Mouse (Mus musculus) E14TG2a.4 (cell line): Measurements from ENCODE around the gene Tgm2.
A peak's percentile ranks its signal among the peaks of the same experiment; 100 is the strongest.

Experiments
- H3K27me3 ChIP-seq: 2 replicates; pipeline ENCODE4 v1.6.1; 2014; ENCODE audit warnings: low read length, control low read depth; ENCODE audit not compliant: insufficient read depth
- H3K36me3 ChIP-seq: 2 replicates; pipeline ENCODE4 v1.6.1; 2014; ENCODE audit warnings: low read length, control low read depth; ENCODE audit not compliant: insufficient read depth
- H3K4me1 ChIP-seq: replicated peaks from 2 replicates; pipeline ENCODE4 v1.6.1; 2014; ENCODE audit warnings: low read depth, low read length, control low read depth
- H3K4me3 ChIP-seq: replicated peaks from 2 replicates; pipeline ENCODE4 v1.5.1; 2014; ENCODE audit warnings: mild to moderate bottlenecking, low read length
- H3K9me3 ChIP-seq: 2 replicates; pipeline ENCODE4 v1.6.1; 2014; ENCODE audit warnings: low read length, control low read depth
- CTCF ChIP-seq: conservative IDR thresholded peaks from 2 replicates; pipeline ENCODE4 v1.5.1; 2014; ENCODE audit warnings: low read length
- NANOG ChIP-seq: IDR thresholded peaks from 2 replicates; pipeline ENCODE4 v1.6.1; 2014; ENCODE audit warnings: borderline replicate concordance, low read length, mixed read lengths
- POU5F1 ChIP-seq: IDR thresholded peaks from 2 replicates; pipeline ENCODE4 v1.6.1; 2014; ENCODE audit warnings: low read length, borderline replicate concordance

The Tgm2 gene

GRCm38 (mm10) chr2:158179370-158180111, 33.3 kb upstream of the Tgm2 start:
- peaks cover 67% of the 10 kb centered on the region for H3K4me1 ChIP-seq
- peak overlapping the region; percentile 32; the same call in 1 of the 2 replicates for H3K4me3 ChIP-seq
- H3K9me3 ChIP-seq: peaks cover 8% of the 10 kb centered on the region; the same call in 1 of the 2 replicates
- 0 out of 2 replicates have a peak, but pooled peaks cover 3% of the 10 kb centered on the region for H3K27me3 ChIP-seq
- TF ChIP-seq CTCF: no peak
- no peak for TF ChIP-seq NANOG
- TF ChIP-seq POU5F1: no peak
- H3K36me3 ChIP-seq: no peaks in the 10 kb centered on the region

- Histone ChIP-seq H3K27me3 (0 out of 2 replicates have a peak, but pooled peaks cover 5% of the 10 kb centered on the region), H3K9me3 (peaks cover 8% of the 10 kb centered on the region; the same call in 1 of the 2 replicates), H3K36me3 (no peaks in the 10 kb centered on the region), H3K4me3 (peak overlapping the region; percentile 32; the same call in 1 of the 2 replicates), H3K4me1 (peaks cover 67% of the 10 kb centered on the region)
- TF ChIP-seq NANOG: no peak
- no peak for TF ChIP-seq POU5F1
- no peak for TF ChIP-seq CTCF
These were observed 32.6 kb upstream of the Tgm2 start for GRCm38 (mm10) chr2:158178696-158179369.

GRCm38 (mm10) chr2:158178139-158178538, 31.9 kb upstream of the Tgm2 start:
- no peak for TF ChIP-seq NANOG
- TF ChIP-seq POU5F1: no peak
- no peak for TF ChIP-seq CTCF
- H3K4me3 ChIP-seq: no peak overlapping the region
- no peaks in the 10 kb centered on the region for H3K36me3 ChIP-seq
- 0 out of 2 replicates have a peak, but pooled peaks cover 5% of the 10 kb centered on the region for H3K27me3 ChIP-seq
- H3K9me3 ChIP-seq: peaks cover 8% of the 10 kb centered on the region; the same call in 1 of the 2 replicates
- peaks cover 67% of the 10 kb centered on the region for H3K4me1 ChIP-seq

GRCm38 (mm10) chr2:158177574-158177973, 31.3 kb upstream of the Tgm2 start:
- Histone ChIP-seq H3K4me1 (peaks cover 67% of the 10 kb centered on the region), H3K4me3 (no peak overlapping the region), H3K27me3 (0 out of 2 replicates have a peak, but pooled peaks cover 5% of the 10 kb centered on the region), H3K36me3 (no peaks in the 10 kb centered on the region), H3K9me3 (peaks cover 8% of the 10 kb centered on the region; the same call in 1 of the 2 replicates)
- TF ChIP-seq NANOG: no peak
- peak; percentile 45; the same call in 1 of the 2 replicates for TF ChIP-seq POU5F1

- TF ChIP-seq NANOG: no peak
- Histone ChIP-seq H3K4me1 (peaks cover 59% of the 10 kb centered on the region), H3K27me3 (0 out of 2 replicates have a peak, but pooled peaks cover 5% of the 10 kb centered on the region), H3K36me3 (no peaks in the 10 kb centered on the region), H3K4me3 (no peak overlapping the region), H3K9me3 (peaks cover 8% of the 10 kb centered on the region; the same call in 1 of the 2 replicates)
These were observed 30.5 kb upstream of the Tgm2 start for GRCm38 (mm10) chr2:158176763-158177162.

- TF ChIP-seq CTCF: no peak
- no peak for TF ChIP-seq NANOG
- TF ChIP-seq POU5F1: no peak
- Histone ChIP-seq H3K36me3 (no peaks in the 10 kb centered on the region), H3K4me3 (no peak overlapping the region), H3K9me3 (peaks cover 8% of the 10 kb centered on the region; the same call in 1 of the 2 replicates), H3K27me3 (0 out of 2 replicates have a peak, but pooled peaks cover 5% of the 10 kb centered on the region), H3K4me1 (peaks cover 48% of the 10 kb centered on the region)
These were observed 29.2 kb upstream of the Tgm2 start for GRCm38 (mm10) chr2:158175433-158175832.

GRCm38 (mm10) chr2:158174958-158175357, 28.7 kb upstream of the Tgm2 start:
- H3K4me1 ChIP-seq: peaks cover 48% of the 10 kb centered on the region
- 0 out of 2 replicates have a peak, but pooled peaks cover 2% of the 10 kb centered on the region for H3K27me3 ChIP-seq
- H3K4me3 ChIP-seq: no peak overlapping the region
- H3K9me3 ChIP-seq: peaks cover 8% of the 10 kb centered on the region; the same call in 1 of the 2 replicates
- TF ChIP-seq POU5F1 (no peak), NANOG (no peak), CTCF (no peak)
- no peaks in the 10 kb centered on the region for H3K36me3 ChIP-seq

GRCm38 (mm10) chr2:158174438-158174837, 28.2 kb upstream of the Tgm2 start:
- Histone ChIP-seq H3K27me3 (0 out of 2 replicates have a peak, but pooled peaks cover 2% of the 10 kb centered on the region), H3K4me1 (peaks cover 47% of the 10 kb centered on the region), H3K9me3 (peaks cover 8% of the 10 kb centered on the region; the same call in 1 of the 2 replicates), H3K4me3 (no peak overlapping the region), H3K36me3 (no peaks in the 10 kb centered on the region)
- no peak for TF ChIP-seq POU5F1
- TF ChIP-seq CTCF: no peak
- TF ChIP-seq NANOG: no peak
